Mouse (Mus musculus): Measurements from ENCODE around the gene Cttn. TPM values are rescaled to one million over a fixed set of nuclear protein-coding genes. Genes with fewer than 3 reads are reported as not detected.
A peak's percentile ranks its signal among the peaks of the same experiment; 100 is the strongest.

The Cttn gene
- polyA plus RNA-seq, 1 experiment from 2014 or later = 195 TPM

GRCm38 (mm10) chr7:144461246-144461902 lies 9.4 kb downstream of the Cttn start:
- H3K4me1 ChIP-seq (ENCODE audit: control insufficient read depth, insufficient read depth, low read length) = no peaks in the 10 kb centered on the region

GRCm38 (mm10) chr7:144458881-144459280 lies 11.9 kb downstream of the Cttn start:
- no peaks in the 10 kb centered on the region for H3K9me3 ChIP-seq (replicated peaks; ENCODE audit: control insufficient read depth, low read length, poor library complexity, severe bottlenecking)
- WGBS = 92% methylated on average over 1 of the region's 1 CpGs
- no peak overlapping the region for H3K4me3 ChIP-seq (ENCODE audit: low read depth, low read length)
- no peak for ATAC-seq
- H3K27me3 ChIP-seq (ENCODE audit: control insufficient read depth, insufficient read depth, low read depth, low read length) = no peaks in the 10 kb centered on the region
- no peak overlapping the region for H3K27ac ChIP-seq (ENCODE audit: low read length)
- H3K36me3 ChIP-seq (ENCODE audit: control insufficient read depth, insufficient read depth, low read length) = peaks cover 73% of the 10 kb centered on the region
- no peaks in the 10 kb centered on the region for H3K4me1 ChIP-seq (ENCODE audit: control insufficient read depth, insufficient read depth, low read length)
- no peak overlapping the region for H3K9ac ChIP-seq (ENCODE audit: low read depth, low read length)
- no peak overlapping the region for H3K4me2 ChIP-seq (ENCODE audit: low read length)

More at GRCm38 (mm10) chr7:144461246-144461902, 9.4 kb downstream of the Cttn start:
- Histone ChIP-seq H3K36me3 (ENCODE audit: control insufficient read depth, insufficient read depth, low read length) (peaks cover 66% of the 10 kb centered on the region), H3K4me3 (ENCODE audit: low read depth, low read length) (no peak overlapping the region), H3K9ac (ENCODE audit: low read depth, low read length) (no peak overlapping the region), H3K27ac (ENCODE audit: low read length) (no peak overlapping the region), H3K9me3 (replicated peaks; ENCODE audit: control insufficient read depth, low read length, poor library complexity, severe bottlenecking) (no peaks in the 10 kb centered on the region), H3K27me3 (ENCODE audit: control insufficient read depth, insufficient read depth, low read depth, low read length) (no peaks in the 10 kb centered on the region), H3K4me2 (ENCODE audit: low read length) (no peak overlapping the region)
- WGBS = 99% methylated on average over 6 of the region's 6 CpGs
- no peak for ATAC-seq

GRCm38 (mm10) chr7:144450661-144451060 lies 20.1 kb downstream of the Cttn start:
- H3K9me3 ChIP-seq (replicated peaks; ENCODE audit: control insufficient read depth, low read length, poor library complexity, severe bottlenecking) = no peaks in the 10 kb centered on the region; the same call in 1 of the 2 replicates
- no peak overlapping the region for H3K4me3 ChIP-seq (ENCODE audit: low read depth, low read length)
- no peak overlapping the region for H3K4me2 ChIP-seq (ENCODE audit: low read length)
- no peak overlapping the region for H3K9ac ChIP-seq (ENCODE audit: low read depth, low read length)
- H3K27ac ChIP-seq (ENCODE audit: low read length) = no peak overlapping the region
- no peaks in the 10 kb centered on the region for H3K27me3 ChIP-seq (ENCODE audit: control insufficient read depth, insufficient read depth, low read depth, low read length)
- WGBS = 95% methylated on average over 9 of the region's 9 CpGs
- ATAC-seq = no peak
- H3K4me1 ChIP-seq (ENCODE audit: control insufficient read depth, insufficient read depth, low read length) = no peaks in the 10 kb centered on the region
- peaks cover 54% of the 10 kb centered on the region for H3K36me3 ChIP-seq (ENCODE audit: control insufficient read depth, insufficient read depth, low read length)

- H3K36me3 ChIP-seq (ENCODE audit: control insufficient read depth, insufficient read depth, low read length) = peaks cover 56% of the 10 kb centered on the region
- no peak overlapping the region for H3K27ac ChIP-seq (ENCODE audit: low read length)
- H3K27me3 ChIP-seq (ENCODE audit: control insufficient read depth, insufficient read depth, low read depth, low read length) = no peaks in the 10 kb centered on the region
- no peak overlapping the region for H3K4me3 ChIP-seq (ENCODE audit: low read depth, low read length)
- H3K9me3 ChIP-seq (replicated peaks; ENCODE audit: control insufficient read depth, low read length, poor library complexity, severe bottlenecking) = no peaks in the 10 kb centered on the region; the same call in 1 of the 2 replicates
- 88% methylated on average over 13 of the region's 13 CpGs for WGBS
- peak; percentile 80 for ATAC-seq
- H3K9ac ChIP-seq (ENCODE audit: low read depth, low read length) = no peak overlapping the region
- H3K4me1 ChIP-seq (ENCODE audit: control insufficient read depth, insufficient read depth, low read length) = no peaks in the 10 kb centered on the region
- no peak overlapping the region for H3K4me2 ChIP-seq (ENCODE audit: low read length)
Observed at GRCm38 (mm10) chr7:144449637-144450570, 20.9 kb downstream of the Cttn start.

- no peak overlapping the region for H3K4me3 ChIP-seq (ENCODE audit: low read depth, low read length)
- peaks cover 44% of the 10 kb centered on the region for H3K36me3 ChIP-seq (ENCODE audit: control insufficient read depth, insufficient read depth, low read length)
- H3K4me1 ChIP-seq (ENCODE audit: control insufficient read depth, insufficient read depth, low read length) = no peaks in the 10 kb centered on the region
- 88% methylated on average over 1 of the region's 1 CpGs for WGBS
- no peak overlapping the region for H3K4me2 ChIP-seq (ENCODE audit: low read length)
- no peaks in the 10 kb centered on the region; the same call in 1 of the 2 replicates for H3K9me3 ChIP-seq (replicated peaks; ENCODE audit: control insufficient read depth, low read length, poor library complexity, severe bottlenecking)
- H3K9ac ChIP-seq (ENCODE audit: low read depth, low read length) = no peak overlapping the region
- ATAC-seq = no peak
- no peaks in the 10 kb centered on the region for H3K27me3 ChIP-seq (ENCODE audit: control insufficient read depth, insufficient read depth, low read depth, low read length)
- H3K27ac ChIP-seq (ENCODE audit: low read length) = no peak overlapping the region
Observed at GRCm38 (mm10) chr7:144448186-144448585, 22.6 kb downstream of the Cttn start.

- H3K9me3 ChIP-seq (replicated peaks; ENCODE audit: control insufficient read depth, low read length, poor library complexity, severe bottlenecking) = no peaks in the 10 kb centered on the region; the same call in 1 of the 2 replicates
- no peak overlapping the region for H3K9ac ChIP-seq (ENCODE audit: low read depth, low read length)
- H3K4me3 ChIP-seq (ENCODE audit: low read depth, low read length) = no peak overlapping the region
- H3K27ac ChIP-seq (ENCODE audit: low read length) = no peak overlapping the region
- H3K4me2 ChIP-seq (ENCODE audit: low read length) = no peak overlapping the region
- H3K4me1 ChIP-seq (ENCODE audit: control insufficient read depth, insufficient read depth, low read length) = no peaks in the 10 kb centered on the region
- ATAC-seq = no peak
- H3K36me3 ChIP-seq (ENCODE audit: control insufficient read depth, insufficient read depth, low read length) = peaks cover 40% of the 10 kb centered on the region
- 98% methylated on average over 3 of the region's 3 CpGs for WGBS
- no peaks in the 10 kb centered on the region for H3K27me3 ChIP-seq (ENCODE audit: control insufficient read depth, insufficient read depth, low read depth, low read length)
Observed at GRCm38 (mm10) chr7:144447146-144447545, 23.7 kb downstream of the Cttn start.

- no peaks in the 10 kb centered on the region; the same call in 1 of the 2 replicates for H3K9me3 ChIP-seq (replicated peaks; ENCODE audit: control insufficient read depth, low read length, poor library complexity, severe bottlenecking)
- H3K9ac ChIP-seq (ENCODE audit: low read depth, low read length) = no peak overlapping the region
- H3K27me3 ChIP-seq (ENCODE audit: control insufficient read depth, insufficient read depth, low read depth, low read length) = no peaks in the 10 kb centered on the region
- H3K4me2 ChIP-seq (ENCODE audit: low read length) = no peak overlapping the region
- H3K4me3 ChIP-seq (ENCODE audit: low read depth, low read length) = no peak overlapping the region
- ATAC-seq = no peak
- H3K36me3 ChIP-seq (ENCODE audit: control insufficient read depth, insufficient read depth, low read length) = peaks cover 37% of the 10 kb centered on the region
- H3K4me1 ChIP-seq (ENCODE audit: control insufficient read depth, insufficient read depth, low read length) = no peaks in the 10 kb centered on the region
- no peak overlapping the region for H3K27ac ChIP-seq (ENCODE audit: low read length)
- WGBS = 99% methylated on average over 7 of the region's 7 CpGs
Observed at GRCm38 (mm10) chr7:144444788-144445187, 26.0 kb downstream of the Cttn start.

- 95% methylated on average over 4 of the region's 4 CpGs for WGBS
- ATAC-seq = no peak
- peaks cover 49% of the 10 kb centered on the region for H3K36me3 ChIP-seq (ENCODE audit: control insufficient read depth, insufficient read depth, low read length)
Observed at GRCm38 (mm10) chr7:144441976-144442375, 28.8 kb downstream of the Cttn start.

GRCm38 (mm10) chr7:144441466-144441865 lies 29.3 kb downstream of the Cttn start:
- 93% methylated on average over 11 of the region's 11 CpGs for WGBS
- no peaks in the 10 kb centered on the region for H3K4me1 ChIP-seq (ENCODE audit: control insufficient read depth, insufficient read depth, low read length)
- no peak overlapping the region for H3K27ac ChIP-seq (ENCODE audit: low read length)
- no peak overlapping the region for H3K9ac ChIP-seq (ENCODE audit: low read depth, low read length)
- ATAC-seq = no peak
- H3K4me3 ChIP-seq (ENCODE audit: low read depth, low read length) = no peak overlapping the region
- no peaks in the 10 kb centered on the region for H3K27me3 ChIP-seq (ENCODE audit: control insufficient read depth, insufficient read depth, low read depth, low read length)
- no peaks in the 10 kb centered on the region for H3K9me3 ChIP-seq (replicated peaks; ENCODE audit: control insufficient read depth, low read length, poor library complexity, severe bottlenecking)
- H3K4me2 ChIP-seq (ENCODE audit: low read length) = no peak overlapping the region
- peaks cover 51% of the 10 kb centered on the region for H3K36me3 ChIP-seq (ENCODE audit: control insufficient read depth, insufficient read depth, low read length)

More at GRCm38 (mm10) chr7:144441976-144442375, 28.8 kb downstream of the Cttn start:
- Histone ChIP-seq H3K9me3 (replicated peaks; ENCODE audit: control insufficient read depth, low read length, poor library complexity, severe bottlenecking) (no peaks in the 10 kb centered on the region), H3K27me3 (ENCODE audit: control insufficient read depth, insufficient read depth, low read depth, low read length) (no peaks in the 10 kb centered on the region), H3K4me2 (ENCODE audit: low read length) (no peak overlapping the region), H3K9ac (ENCODE audit: low read depth, low read length) (no peak overlapping the region), H3K4me1 (ENCODE audit: control insufficient read depth, insufficient read depth, low read length) (no peaks in the 10 kb centered on the region), H3K27ac (ENCODE audit: low read length) (no peak overlapping the region), H3K4me3 (ENCODE audit: low read depth, low read length) (no peak overlapping the region)

Data from midbrain, embryonic 16.5 days (tissue).